ENCODE assay signal across 8 mouse cellular contexts in genomic region chr19:7295071-7295658, GRCm38 (mm10). TPM values are rescaled to one million over a fixed set of nuclear protein-coding genes. Genes with fewer than 3 reads are reported as not detected.
DNase-seq lines count a peak whose midpoint lies in the region; ATAC-seq and TF ChIP-seq lines count a peak whose summit lies in the region.
"Had no signal": no experiment of that assay in that cellular context is flagged by ENCODE, and none has a peak within 500 bp of the region (broad histone marks: within the 10 kb centered on the region; RNA-seq: fewer than 3 reads in every experiment).

No protein-coding gene starts in this region.

- peak; percentile 54 to 82 for DNase-seq in CD8-positive naive resting alpha-beta T cell, adult 2 months (ENCODE audit: low read depth in 2 of 2, low spot score in 2 of 2)
- DNase-seq in Patski (ENCODE audit: low read depth, low spot score) = no peak
- DNase-seq in lung, embryonic 14.5 days = no peak

- in situ Hi-C loops in Patski (cut with MboI; ENCODE audit: low pct_unique_long_range_greater_than_20kb) = no loop called here

- H3K36me3 ChIP-seq in intestine, postnatal 0 days (ENCODE audit: control insufficient read depth, insufficient read depth) = no peaks in the 10 kb centered on the region
- H3K36me3 ChIP-seq in lung, embryonic 14.5 days (ENCODE audit: insufficient read depth) = 0 out of 2 replicates have a peak, but pooled peaks cover 4% of the 10 kb centered on the region
- no peaks in the 10 kb centered on the region for H3K36me3 ChIP-seq in stomach, embryonic 16.5 days (ENCODE audit: control insufficient read depth, insufficient read depth, low read length)
- no peaks in the 10 kb centered on the region for H3K36me3 ChIP-seq in hindbrain, embryonic 16.5 days (ENCODE audit: control insufficient read depth, insufficient read depth, low read length)
- H3K36me3 ChIP-seq in neural tube, embryonic 15.5 days = no peaks in the 10 kb centered on the region

- H3K4me2 ChIP-seq in intestine, postnatal 0 days (replicated peaks; ENCODE audit: low read depth) = peak overlapping the region; percentile 73
- H3K4me2 ChIP-seq in lung, embryonic 14.5 days = peak overlapping the region; percentile 50
- H3K4me2 ChIP-seq in stomach, embryonic 16.5 days (ENCODE audit: low read depth, low read length) = peak overlapping the region; percentile 48
- no peak overlapping the region for H3K4me2 ChIP-seq in hindbrain, embryonic 16.5 days (ENCODE audit: low read length)
- H3K4me2 ChIP-seq in neural tube, embryonic 15.5 days = no peak overlapping the region
- H3K4me2 ChIP-seq: midbrain, embryonic 12.5 days had no signal

- H3K9ac ChIP-seq in intestine, postnatal 0 days (ENCODE audit: low read depth, low read length) = peak overlapping the region; percentile 51
- no peak overlapping the region; the same call in 1 of the 2 replicates for H3K9ac ChIP-seq in lung, embryonic 14.5 days
- H3K9ac ChIP-seq in stomach, embryonic 16.5 days (ENCODE audit: low read length) = peak overlapping the region; percentile 66
- H3K9ac ChIP-seq in hindbrain, embryonic 16.5 days (ENCODE audit: low read depth, low read length) = no peak overlapping the region
- no peak overlapping the region for H3K9ac ChIP-seq in neural tube, embryonic 15.5 days (replicated peaks)
- H3K9ac ChIP-seq: midbrain, embryonic 12.5 days had no signal

- CTCF ChIA-PET in Patski (lab: Charles Lee) = interaction anchor here (1.5 kb wide), 1 partner anchor 13 kb away, joined by 4 read pairs; no protein-coding TSS in a partner anchor

- no peak for TF ChIP-seq CTCF in Patski (IDR thresholded peaks at IDR 0.05)
- no peak for TF ChIP-seq CTCF in intestine, postnatal 0 days (IDR thresholded peaks at IDR 0.05; ENCODE audit: low read depth)
- TF ChIP-seq CTCF in lung, embryonic 14.5 days (IDR thresholded peaks at IDR 0.05; ENCODE audit: low read depth) = no peak

- 25% methylated on average over 14 of the region's 15 CpGs for WGBS in intestine, postnatal 0 days
- 42% methylated on average over 15 of the region's 15 CpGs for WGBS in lung, embryonic 14.5 days
- 30% methylated on average over 15 of the region's 15 CpGs for WGBS in stomach, embryonic 16.5 days
- 82% methylated on average over 15 of the region's 15 CpGs for WGBS in hindbrain, embryonic 16.5 days
- WGBS in neural tube, embryonic 15.5 days = 76% methylated on average over 15 of the region's 15 CpGs

- POLR2A ChIA-PET in Patski (lab: Charles Lee) = interaction anchor here (2.5 kb wide), 1 partner anchor 46 kb away, joined by 6 read pairs; no protein-coding TSS in a partner anchor

- H3K27ac ChIP-seq in intestine, postnatal 0 days (ENCODE audit: low read depth, low read length) = peak overlapping the region; percentile 97
- H3K27ac ChIP-seq in lung, embryonic 14.5 days (ENCODE audit: low read depth) = peak overlapping the region; percentile 71
- H3K27ac ChIP-seq in stomach, embryonic 16.5 days (ENCODE audit: low read length) = peak overlapping the region; percentile 89
- H3K27ac ChIP-seq in hindbrain, embryonic 16.5 days (ENCODE audit: low read depth, low read length) = no peak overlapping the region
- H3K27ac ChIP-seq in neural tube, embryonic 15.5 days (replicated peaks) = no peak overlapping the region
- H3K27ac ChIP-seq: midbrain, embryonic 12.5 days had no signal

- no peaks in the 10 kb centered on the region for H3K9me3 ChIP-seq in intestine, postnatal 0 days (ENCODE audit: control insufficient read depth)
- H3K9me3 ChIP-seq in lung, embryonic 14.5 days (ENCODE audit: low read depth, low read length) = no peaks in the 10 kb centered on the region
- H3K9me3 ChIP-seq in stomach, embryonic 16.5 days (replicated peaks; ENCODE audit: control insufficient read depth, low read length) = no peaks in the 10 kb centered on the region
- no peaks in the 10 kb centered on the region for H3K9me3 ChIP-seq in hindbrain, embryonic 16.5 days (ENCODE audit: control insufficient read depth, low read length)
- no peaks in the 10 kb centered on the region for H3K9me3 ChIP-seq in neural tube, embryonic 15.5 days (replicated peaks)
- H3K9me3 ChIP-seq: midbrain, embryonic 12.5 days had no signal

- ATAC-seq in Patski = peak; percentile 65
- peak; percentile 97 for ATAC-seq in intestine, postnatal 0 days
- ATAC-seq in lung, embryonic 14.5 days (ENCODE audit: insufficient read depth) = peak; percentile 56; the same call in 1 of the 2 replicates
- ATAC-seq in stomach, embryonic 16.5 days (ENCODE audit: insufficient read depth, low FRiP score) = peak; percentile 83
- no peak for ATAC-seq in hindbrain, embryonic 16.5 days
- ATAC-seq in neural tube, embryonic 15.5 days (ENCODE audit: low FRiP score) = no peak

- H3K27me3 ChIP-seq in Patski = no peaks in the 10 kb centered on the region
- no peaks in the 10 kb centered on the region for H3K27me3 ChIP-seq in intestine, postnatal 0 days (replicated peaks; ENCODE audit: control insufficient read depth, insufficient read depth, low read length)
- H3K27me3 ChIP-seq in lung, embryonic 14.5 days (ENCODE audit: insufficient read depth, low read length) = no peaks in the 10 kb centered on the region
- H3K27me3 ChIP-seq in stomach, embryonic 16.5 days (ENCODE audit: control insufficient read depth, insufficient read depth, low read length) = no peaks in the 10 kb centered on the region
- no peaks in the 10 kb centered on the region for H3K27me3 ChIP-seq in hindbrain, embryonic 16.5 days (replicated peaks; ENCODE audit: control insufficient read depth, insufficient read depth, low read length)
- no peaks in the 10 kb centered on the region for H3K27me3 ChIP-seq in neural tube, embryonic 15.5 days (replicated peaks)
- H3K27me3 ChIP-seq: midbrain, embryonic 12.5 days had no signal

- peaks cover 9% of the 10 kb centered on the region for H3K4me1 ChIP-seq in intestine, postnatal 0 days (replicated peaks; ENCODE audit: control insufficient read depth, insufficient read depth, low read length)
- H3K4me1 ChIP-seq in lung, embryonic 14.5 days (ENCODE audit: insufficient read depth) = peaks cover 18% of the 10 kb centered on the region; the same call in 1 of the 2 replicates
- peaks cover 32% of the 10 kb centered on the region for H3K4me1 ChIP-seq in stomach, embryonic 16.5 days (ENCODE audit: control insufficient read depth, insufficient read depth, low read length)
- H3K4me1 ChIP-seq in hindbrain, embryonic 16.5 days (ENCODE audit: control insufficient read depth, insufficient read depth, low read depth, low read length) = peaks cover 13% of the 10 kb centered on the region
- H3K4me1 ChIP-seq in neural tube, embryonic 15.5 days = peaks cover 31% of the 10 kb centered on the region

- peak overlapping the region; percentile 28 for H3K4me3 ChIP-seq in intestine, postnatal 0 days (ENCODE audit: low read depth, low read length)
- peak overlapping the region; percentile 14 for H3K4me3 ChIP-seq in lung, embryonic 14.5 days (ENCODE audit: low read depth, low read length)
- peak overlapping the region; percentile 33 for H3K4me3 ChIP-seq in stomach, embryonic 16.5 days (replicated peaks; ENCODE audit: low read length)
- no peak overlapping the region for H3K4me3 ChIP-seq in hindbrain, embryonic 16.5 days (ENCODE audit: low read length)
- no peak overlapping the region for H3K4me3 ChIP-seq in neural tube, embryonic 15.5 days (replicated peaks)
- H3K4me3 ChIP-seq: midbrain, embryonic 12.5 days had no signal

RNA-seq across cellular contexts. Expression of gene Rcor2, which starts 28.0 kb away (rescaled TPM):
- 7.6 TPM for polyA plus RNA-seq in Patski (2021)
- 1.5 and 2.2 TPM in 2 replicates for polyA plus RNA-seq in intestine, postnatal 0 days (2015; fragmentation: Nextera tagmentation; extraction: Ambion mirVana)
- 6.0 and 7.9 TPM in 2 replicates for polyA plus RNA-seq in lung, embryonic 14.5 days (2014; fragmentation: Nextera tagmentation; extraction: Ambion mirVana)
- 5.4 and 9.7 TPM in 2 replicates for polyA plus RNA-seq in stomach, embryonic 16.5 days (2015; fragmentation: Nextera tagmentation; extraction: Ambion mirVana)
- 10.5 and 18.5 TPM in 2 replicates for polyA plus RNA-seq in hindbrain, embryonic 16.5 days (2015; fragmentation: Nextera tagmentation; extraction: Ambion mirVana)
- polyA plus RNA-seq in neural tube, embryonic 15.5 days (2015; fragmentation: Nextera tagmentation; extraction: Ambion mirVana) = 14.8 and 15.3 TPM in 2 replicates

RNA-seq across cellular contexts. Expression of gene Mark2, which starts 46.5 kb away (rescaled TPM):
- polyA plus RNA-seq in Patski (2021) = 76.9 TPM
- polyA plus RNA-seq in intestine, postnatal 0 days (2015; fragmentation: Nextera tagmentation; extraction: Ambion mirVana) = 39.6 and 46.4 TPM in 2 replicates
- 49.2 and 57.8 TPM in 2 replicates for polyA plus RNA-seq in lung, embryonic 14.5 days (2014; fragmentation: Nextera tagmentation; extraction: Ambion mirVana)
- 41.2 and 42.7 TPM in 2 replicates for polyA plus RNA-seq in stomach, embryonic 16.5 days (2015; fragmentation: Nextera tagmentation; extraction: Ambion mirVana)
- 40.5 and 43.2 TPM in 2 replicates for polyA plus RNA-seq in hindbrain, embryonic 16.5 days (2015; fragmentation: Nextera tagmentation; extraction: Ambion mirVana)
- 47.4 and 51.9 TPM in 2 replicates for polyA plus RNA-seq in neural tube, embryonic 15.5 days (2015; fragmentation: Nextera tagmentation; extraction: Ambion mirVana)

RNA-seq across cellular contexts. Expression of gene Naa40, which starts 54.2 kb away (rescaled TPM):
- polyA plus RNA-seq in Patski (2021) = 60.8 TPM
- polyA plus RNA-seq in intestine, postnatal 0 days (2015; fragmentation: Nextera tagmentation; extraction: Ambion mirVana) = 18.6 and 19.7 TPM in 2 replicates
- polyA plus RNA-seq in lung, embryonic 14.5 days (2014; fragmentation: Nextera tagmentation; extraction: Ambion mirVana) = 64.9 and 65.8 TPM in 2 replicates
- 46.9 and 50.4 TPM in 2 replicates for polyA plus RNA-seq in stomach, embryonic 16.5 days (2015; fragmentation: Nextera tagmentation; extraction: Ambion mirVana)
- 60.6 and 66.9 TPM in 2 replicates for polyA plus RNA-seq in hindbrain, embryonic 16.5 days (2015; fragmentation: Nextera tagmentation; extraction: Ambion mirVana)
- polyA plus RNA-seq in neural tube, embryonic 15.5 days (2015; fragmentation: Nextera tagmentation; extraction: Ambion mirVana) = 59.6 and 61.3 TPM in 2 replicates

Comparison
In these comparisons a context has a peak if more than half of its experiments do, and no peak if none do; other contexts are left out.
1. DNase-seq: peak in CD8-positive naive resting alpha-beta T cell, adult 2 months (2 of 2); none in Patski (single experiment) and lung, embryonic 14.5 days (single experiment).
2. ATAC-seq: peak in Patski (single experiment), intestine, postnatal 0 days (single experiment), lung, embryonic 14.5 days (single experiment) and stomach, embryonic 16.5 days (single experiment); none in hindbrain, embryonic 16.5 days (single experiment) and neural tube, embryonic 15.5 days (single experiment).
3. H3K27ac ChIP-seq: peak in intestine, postnatal 0 days (single experiment), lung, embryonic 14.5 days (single experiment) and stomach, embryonic 16.5 days (single experiment); none in hindbrain, embryonic 16.5 days (single experiment) and neural tube, embryonic 15.5 days (single experiment).
4. H3K4me2 ChIP-seq: peak in intestine, postnatal 0 days (single experiment), lung, embryonic 14.5 days (single experiment) and stomach, embryonic 16.5 days (single experiment); none in hindbrain, embryonic 16.5 days (single experiment) and neural tube, embryonic 15.5 days (single experiment).
5. H3K4me3 ChIP-seq: peak in intestine, postnatal 0 days (single experiment), lung, embryonic 14.5 days (single experiment) and stomach, embryonic 16.5 days (single experiment); none in hindbrain, embryonic 16.5 days (single experiment) and neural tube, embryonic 15.5 days (single experiment).
6. H3K9ac ChIP-seq: peak in intestine, postnatal 0 days (single experiment) and stomach, embryonic 16.5 days (single experiment); none in lung, embryonic 14.5 days (single experiment), hindbrain, embryonic 16.5 days (single experiment) and neural tube, embryonic 15.5 days (single experiment).